Mouse (Mus musculus): Measurements from ENCODE around the gene Kdelc1. TPM values are rescaled to one million over a fixed set of nuclear protein-coding genes. Genes with fewer than 3 reads are reported as not detected.

The Kdelc1 gene
- polyA plus RNA-seq, 1 experiment from 2014 or later, result 68.6 TPM

DNA sequence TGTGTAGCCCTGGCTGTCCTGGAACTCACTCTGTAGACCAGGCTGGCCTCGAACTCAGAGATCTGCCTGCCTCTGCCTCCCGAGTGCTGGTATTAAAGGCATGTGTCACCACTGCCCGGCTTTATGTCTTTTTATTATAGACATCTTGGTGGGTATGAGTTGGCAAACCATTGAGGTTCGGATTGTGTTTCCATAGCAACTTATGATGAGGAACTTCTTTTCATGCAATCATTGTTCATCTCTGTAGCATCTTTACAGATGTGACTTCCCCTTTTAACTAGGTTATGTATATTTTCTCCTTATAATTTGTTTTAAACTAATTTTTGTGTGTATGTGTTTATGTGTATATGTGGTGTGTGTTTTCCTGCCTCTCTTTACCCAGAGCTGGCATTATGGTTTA, 7.0 kb upstream of the Kdelc1 start:
- Histone ChIP-seq H3K4me2 (no peak overlapping the region), H3K36me3 (peaks cover 34% of the 10 kb centered on the region), H3K4me1 (no peaks in the 10 kb centered on the region; the same call in 1 of the 2 replicates), H3K9me3 (no peaks in the 10 kb centered on the region), H3K27ac (no peak overlapping the region), H3K4me3 (no peak overlapping the region), H3K9ac (no peak overlapping the region), H3K27me3 (no peaks in the 10 kb centered on the region)
- WGBS, result 93% methylated on average over 4 of the region's 4 CpGs
- no peak for ATAC-seq (ENCODE audit: insufficient number of reproducible peaks, low FRiP score, low TSS enrichment, low read depth)

DNA sequence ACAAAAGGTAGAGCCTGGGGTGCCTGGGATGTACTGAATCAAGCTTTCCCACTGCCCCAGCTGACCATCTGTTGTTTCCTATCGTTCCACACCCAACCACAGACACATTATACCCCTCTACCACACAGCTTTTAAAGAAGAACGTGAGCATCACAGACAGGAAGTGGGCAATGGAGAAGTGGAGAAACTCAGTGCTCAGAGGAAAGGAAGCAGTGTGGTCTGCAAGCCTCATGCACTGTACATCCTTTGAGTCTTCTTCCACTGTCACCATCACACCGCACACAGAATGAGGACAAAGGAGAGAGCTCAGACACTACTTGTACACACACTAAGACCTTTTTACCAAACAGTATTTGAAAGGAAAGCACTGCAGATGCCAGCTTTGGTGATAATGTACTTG, 3.6 kb upstream of the Kdelc1 start:
- no peaks in the 10 kb centered on the region for H3K27me3 ChIP-seq
- H3K36me3 ChIP-seq, result peaks cover 19% of the 10 kb centered on the region
- no peak overlapping the region for H3K4me3 ChIP-seq
- no peak overlapping the region for H3K9ac ChIP-seq
- peaks cover 6% of the 10 kb centered on the region for H3K4me1 ChIP-seq
- no peak overlapping the region for H3K4me2 ChIP-seq
- H3K9me3 ChIP-seq, result no peaks in the 10 kb centered on the region
- no peak for ATAC-seq (ENCODE audit: insufficient number of reproducible peaks, low FRiP score, low TSS enrichment, low read depth)
- WGBS, result 86% methylated on average over 3 of the region's 3 CpGs
- H3K27ac ChIP-seq, result no peak overlapping the region

DNA sequence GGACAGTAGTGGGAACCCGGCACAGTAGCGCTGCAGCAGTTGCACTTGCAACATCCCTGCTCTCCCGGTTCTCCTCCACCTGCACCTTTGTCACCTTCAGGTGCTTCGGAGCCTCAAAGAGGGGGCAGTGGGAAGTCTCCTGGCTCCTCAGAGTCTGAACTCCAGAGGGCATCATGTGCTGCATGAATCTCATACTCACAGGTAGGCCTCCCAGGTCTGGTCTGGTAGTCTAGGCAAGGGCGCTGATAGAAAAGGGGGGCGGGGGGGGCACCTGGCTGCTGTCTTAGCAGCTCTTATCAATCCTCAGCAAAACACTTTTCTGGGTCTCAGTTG, 1.4 kb upstream of the Kdelc1 start:
- Histone ChIP-seq H3K4me1 (peaks cover 6% of the 10 kb centered on the region), H3K36me3 (peaks cover 13% of the 10 kb centered on the region; the same call in 1 of the 2 replicates), H3K9me3 (no peaks in the 10 kb centered on the region), H3K4me3 (peak overlapping the region; percentile 64), H3K4me2 (peak overlapping the region; percentile 84), H3K27me3 (no peaks in the 10 kb centered on the region), H3K27ac (peak overlapping the region; percentile 94), H3K9ac (peak overlapping the region; percentile 70)
- ATAC-seq (ENCODE audit: insufficient number of reproducible peaks, low FRiP score, low TSS enrichment, low read depth), result no peak
- WGBS, result 5% methylated on average over 6 of the region's 6 CpGs

DNA sequence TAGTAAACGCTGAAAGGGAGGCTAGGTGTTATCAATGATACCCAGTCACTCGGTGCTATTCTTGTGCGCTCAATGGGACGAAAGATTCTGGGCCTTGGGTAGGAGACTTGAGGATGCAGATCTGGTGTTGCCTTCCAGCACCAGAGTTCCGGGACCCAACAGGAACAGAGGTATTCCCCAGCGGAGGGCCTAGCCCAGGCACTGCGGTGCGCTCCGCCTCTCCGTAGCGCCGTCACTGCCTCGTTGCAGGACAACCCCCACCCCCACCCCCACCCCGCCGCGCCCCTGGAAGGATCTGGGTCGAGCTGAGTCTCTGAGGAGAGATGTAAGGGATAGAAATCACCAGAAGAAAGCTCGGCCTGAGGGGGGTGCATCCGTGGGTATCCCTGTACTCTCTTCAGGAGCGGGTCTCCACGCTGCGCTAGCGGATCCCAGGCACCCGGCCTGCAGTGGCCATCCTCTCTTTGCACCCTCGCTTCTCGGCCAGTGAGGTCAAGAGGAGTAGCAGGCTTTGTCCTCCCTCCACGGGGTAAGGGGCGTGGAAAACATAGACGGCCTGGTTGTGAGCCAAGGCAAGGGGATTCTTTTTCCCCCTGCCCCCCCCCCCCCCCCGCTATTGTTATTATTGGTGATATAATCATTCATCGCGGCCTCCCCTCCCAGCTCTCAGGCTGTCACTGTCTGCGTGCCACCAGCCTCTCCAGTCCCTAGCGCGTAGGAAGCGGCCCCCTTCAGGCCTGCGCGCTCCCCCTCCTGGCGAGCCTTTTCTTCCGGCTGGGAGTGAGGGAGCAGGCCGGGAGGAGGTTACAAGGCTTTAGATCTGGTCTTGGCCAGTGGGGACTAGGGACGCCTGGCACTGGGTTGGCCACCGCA, 829 bp upstream of the Kdelc1 start:
- WGBS, result under 1% methylated on average over 40 of the region's 43 CpGs
- H3K9ac ChIP-seq, result peak overlapping the region; percentile 70
- peak; percentile 85 for ATAC-seq (ENCODE audit: insufficient number of reproducible peaks, low FRiP score, low TSS enrichment, low read depth)

DNA sequence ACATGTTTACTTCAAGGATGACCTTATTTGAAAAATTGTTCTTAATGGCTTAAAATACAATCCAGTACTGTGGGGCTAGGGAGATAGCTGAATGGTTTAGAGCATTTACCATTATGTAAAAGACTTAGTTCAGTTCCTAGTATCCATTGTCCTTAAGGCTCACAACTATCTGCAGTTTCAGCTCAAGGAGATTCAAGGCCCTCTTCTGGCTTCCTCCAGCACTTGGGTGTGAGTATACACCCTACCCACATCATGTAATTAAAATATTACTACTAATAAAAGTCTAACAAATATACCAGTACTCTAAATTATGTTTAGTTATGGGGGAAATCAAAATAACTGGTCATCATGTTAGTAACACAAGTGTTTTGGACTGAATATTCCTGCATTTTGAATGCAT, 1.0 kb downstream of the Kdelc1 start:
- peak overlapping the region; percentile 84 for H3K4me2 ChIP-seq
- H3K9me3 ChIP-seq, result no peaks in the 10 kb centered on the region
- peaks cover 15% of the 10 kb centered on the region for H3K36me3 ChIP-seq
- H3K27me3 ChIP-seq, result no peaks in the 10 kb centered on the region
- H3K4me1 ChIP-seq, result peaks cover 6% of the 10 kb centered on the region
- no peak overlapping the region for H3K27ac ChIP-seq
- no peak for ATAC-seq (ENCODE audit: insufficient number of reproducible peaks, low FRiP score, low TSS enrichment, low read depth)
- no peak overlapping the region for H3K9ac ChIP-seq
- peak overlapping the region; percentile 64 for H3K4me3 ChIP-seq

More for the DNA sequence above, 829 bp upstream of the Kdelc1 start:
- Histone ChIP-seq H3K27me3 (no peaks in the 10 kb centered on the region), H3K4me2 (peak overlapping the region; percentile 84), H3K4me1 (peaks cover 6% of the 10 kb centered on the region), H3K27ac (peak overlapping the region; percentile 94), H3K36me3 (peaks cover 13% of the 10 kb centered on the region; the same call in 1 of the 2 replicates), H3K9me3 (no peaks in the 10 kb centered on the region), H3K4me3 (peak overlapping the region; percentile 64)

DNA sequence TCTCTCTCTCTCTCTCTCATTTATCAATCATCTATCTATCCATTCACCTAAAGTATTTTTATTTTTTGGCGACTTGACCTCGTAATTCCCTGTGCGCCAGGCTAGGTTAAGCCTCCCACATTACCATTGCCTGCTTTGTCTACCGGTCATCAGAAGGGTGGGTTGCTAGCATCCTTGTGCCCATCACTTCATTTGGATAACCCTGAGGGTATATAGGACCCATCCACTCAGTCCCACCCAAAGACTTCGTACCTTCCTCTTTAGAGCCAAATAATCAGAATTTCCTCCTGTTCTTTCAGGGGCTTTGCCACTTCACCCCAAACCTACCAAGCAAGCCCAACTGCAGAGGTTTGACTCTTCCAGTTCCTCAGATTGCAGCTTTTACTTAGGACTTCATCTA, 15.7 kb downstream of the Kdelc1 start:
- Histone ChIP-seq H3K36me3 (peaks cover 25% of the 10 kb centered on the region), H3K27me3 (no peaks in the 10 kb centered on the region), H3K27ac (peak overlapping the region; percentile 22; the same call in 1 of the 2 replicates), H3K4me1 (peaks cover 9% of the 10 kb centered on the region), H3K9me3 (no peaks in the 10 kb centered on the region), H3K4me3 (peak overlapping the region; percentile 92), H3K9ac (no peak overlapping the region), H3K4me2 (peak overlapping the region; percentile 63)
- no peak for ATAC-seq (ENCODE audit: insufficient number of reproducible peaks, low FRiP score, low TSS enrichment, low read depth)
- WGBS, result 10% methylated on average over 5 of the region's 5 CpGs

DNA sequence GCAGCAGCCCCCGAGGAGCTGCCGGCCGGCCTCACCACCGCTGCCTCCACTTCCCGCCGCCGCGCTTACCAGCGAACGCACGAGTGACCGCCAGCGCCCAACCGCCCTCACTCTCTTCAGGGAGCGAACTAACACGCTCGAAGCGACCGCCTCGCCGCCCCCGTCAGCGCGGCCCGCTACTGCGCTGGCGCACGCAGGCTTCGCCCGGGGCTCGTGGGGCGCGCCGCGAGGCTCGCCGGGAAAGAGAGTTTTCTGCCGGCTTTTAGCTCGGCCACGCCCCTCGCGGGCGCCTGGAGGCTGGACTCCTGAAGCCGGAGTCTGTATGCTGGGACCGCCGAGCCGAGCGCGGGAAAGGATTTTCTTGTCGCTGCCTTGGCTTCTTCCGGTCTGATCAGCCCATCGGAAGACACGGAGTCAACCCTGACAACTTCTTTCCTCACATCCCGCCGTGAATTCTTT, 16.3 kb downstream of the Kdelc1 start, which contains the start of gene Tex30:
Gene Tex30, minus strand, starts transcription at position 183 of the 459 bp plus-strand sequence.
- no peaks in the 10 kb centered on the region for H3K9me3 ChIP-seq
- H3K4me3 ChIP-seq, result peak within 1 kb of the TSS; percentile 92
- peaks cover 9% of the 10 kb centered on the region for H3K4me1 ChIP-seq
- H3K27me3 ChIP-seq, result no peaks in the 10 kb centered on the region
- H3K27ac ChIP-seq, result peak within 1 kb of the TSS; percentile 92
- H3K4me2 ChIP-seq, result peak within 1 kb of the TSS; percentile 63
- peak; percentile 97 for ATAC-seq (ENCODE audit: insufficient number of reproducible peaks, low FRiP score, low TSS enrichment, low read depth)
- 0% methylated on average over 53 of the region's 55 CpGs for WGBS
- H3K36me3 ChIP-seq, result peaks cover 24% of the 10 kb centered on the region
- peak within 1 kb of the TSS; percentile 87 for H3K9ac ChIP-seq

DNA sequence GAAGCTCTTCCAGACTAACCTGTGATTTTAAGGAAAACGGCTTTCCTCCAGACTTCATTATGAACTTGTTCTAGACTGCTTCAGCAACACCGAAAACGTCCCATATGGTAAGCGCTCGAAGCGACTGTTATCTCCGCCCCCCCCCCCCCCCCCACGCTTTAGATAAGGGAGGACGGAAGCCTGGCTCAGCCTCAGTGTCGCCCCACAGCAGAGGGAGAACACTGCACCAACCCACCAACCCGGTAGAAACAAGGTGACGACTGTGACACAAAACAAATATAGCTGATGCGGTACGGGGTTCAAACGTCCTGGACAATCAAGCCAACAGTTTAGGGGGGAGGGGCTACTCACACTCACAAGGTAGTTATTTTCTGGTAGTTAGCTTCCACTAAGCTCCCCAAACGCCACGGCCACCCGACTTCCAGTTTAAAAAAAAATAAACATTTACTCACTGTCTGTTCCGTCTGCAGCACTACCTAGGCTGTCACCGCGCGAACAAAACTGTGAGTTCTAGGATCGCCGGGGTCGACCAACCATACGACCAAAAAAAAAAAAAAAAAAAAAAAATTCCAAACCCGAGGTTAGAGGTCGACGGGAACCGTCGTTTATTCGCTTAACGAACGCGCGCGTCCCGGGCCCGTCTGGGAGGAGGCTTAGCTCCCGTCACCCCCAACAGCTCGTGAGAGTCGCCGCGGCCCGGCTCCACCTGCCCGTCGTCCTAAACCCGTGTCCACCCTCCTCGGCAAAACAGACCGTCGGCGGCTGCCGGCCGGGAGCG, 17.0 kb downstream of the Kdelc1 start:
- peaks cover 9% of the 10 kb centered on the region for H3K4me1 ChIP-seq
- H3K36me3 ChIP-seq, result peaks cover 27% of the 10 kb centered on the region
- H3K4me3 ChIP-seq, result peak overlapping the region; percentile 92
- no peaks in the 10 kb centered on the region for H3K27me3 ChIP-seq
- H3K4me2 ChIP-seq, result peak overlapping the region; percentile 63
- no peaks in the 10 kb centered on the region for H3K9me3 ChIP-seq
- 1% methylated on average over 55 of the region's 55 CpGs for WGBS
- H3K9ac ChIP-seq, result peak overlapping the region; percentile 87
- H3K27ac ChIP-seq, result peak overlapping the region; percentile 92
- ATAC-seq (ENCODE audit: insufficient number of reproducible peaks, low FRiP score, low TSS enrichment, low read depth), result peak; percentile 78

DNA sequence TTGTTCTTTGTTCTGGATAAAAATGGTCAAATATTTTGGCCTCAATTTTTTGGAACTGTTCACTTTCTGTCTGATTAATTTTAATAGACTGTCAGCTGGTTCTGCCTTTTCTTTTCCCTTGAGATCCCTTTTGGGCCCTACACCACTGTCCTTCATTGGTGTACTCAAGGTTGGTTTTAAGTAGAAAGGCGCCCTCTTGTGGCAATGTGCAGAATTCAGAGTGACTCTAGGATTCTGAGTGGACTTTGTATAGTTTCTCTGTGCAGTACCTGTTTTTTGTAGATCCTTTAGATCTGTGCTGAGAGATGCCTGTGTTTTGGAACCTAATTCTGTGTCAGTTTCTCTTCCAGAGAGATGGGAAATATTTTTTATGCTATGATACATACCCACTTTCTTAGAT, 54.0 kb downstream of the Kdelc1 start:
- H3K4me3 ChIP-seq, result no peak overlapping the region
- no peak overlapping the region for H3K4me2 ChIP-seq
- WGBS, result 0% methylated on average over 1 of the region's 1 CpGs
- no peaks in the 10 kb centered on the region for H3K27me3 ChIP-seq
- no peaks in the 10 kb centered on the region for H3K9me3 ChIP-seq
- H3K4me1 ChIP-seq, result no peaks in the 10 kb centered on the region
- H3K9ac ChIP-seq, result no peak overlapping the region
- no peak overlapping the region for H3K27ac ChIP-seq
- no peaks in the 10 kb centered on the region for H3K36me3 ChIP-seq
- no peak for ATAC-seq (ENCODE audit: insufficient number of reproducible peaks, low FRiP score, low TSS enrichment, low read depth)

DNA sequence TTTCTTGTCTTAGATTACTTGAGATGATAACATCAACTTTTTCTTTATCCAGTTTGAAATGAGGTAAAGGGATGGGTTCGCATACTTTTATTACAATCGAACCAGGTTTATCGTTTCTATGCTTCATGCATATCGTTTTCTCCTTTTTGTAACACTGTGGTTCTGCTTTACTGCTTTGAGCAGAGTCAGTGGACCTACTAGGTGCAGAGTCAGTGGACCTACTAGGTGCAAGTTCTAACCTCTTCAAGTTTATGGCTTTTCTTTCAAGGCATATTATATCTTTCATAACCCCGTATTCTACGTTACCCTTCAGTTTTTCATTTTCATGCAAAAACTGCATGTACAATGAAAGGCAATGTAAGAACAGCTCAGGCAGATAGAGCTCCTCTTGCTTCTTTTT, 55.2 kb downstream of the Kdelc1 start:
- Histone ChIP-seq H3K4me3 (no peak overlapping the region), H3K4me1 (no peaks in the 10 kb centered on the region), H3K27ac (no peak overlapping the region), H3K36me3 (no peaks in the 10 kb centered on the region), H3K9me3 (no peaks in the 10 kb centered on the region), H3K27me3 (no peaks in the 10 kb centered on the region), H3K4me2 (no peak overlapping the region), H3K9ac (no peak overlapping the region)
- no peak for ATAC-seq (ENCODE audit: insufficient number of reproducible peaks, low FRiP score, low TSS enrichment, low read depth)
- 95% methylated on average over 6 of the region's 6 CpGs for WGBS

DNA sequence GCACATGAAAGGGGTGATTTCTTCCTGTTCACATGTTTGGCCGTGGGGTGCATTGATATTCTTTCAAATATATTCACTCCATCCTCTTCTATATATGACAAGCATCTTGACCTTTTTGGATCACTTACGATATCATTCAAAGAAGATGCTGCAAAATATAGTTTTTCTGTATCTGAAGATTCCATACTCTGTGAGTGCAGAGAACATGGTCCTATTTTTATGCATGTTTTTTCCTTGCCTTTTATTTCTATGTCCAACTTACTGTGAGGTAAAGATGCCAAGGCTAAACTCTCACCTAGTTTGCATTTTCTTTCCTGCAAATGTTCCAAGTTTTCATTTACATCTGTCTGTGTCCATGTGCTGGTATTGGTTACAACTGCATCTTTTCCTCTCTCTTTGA, 56.8 kb downstream of the Kdelc1 start, which contains the start of gene Gm8251:
Gene Gm8251, minus strand, starts transcription at position 101 of the 400 bp plus-strand sequence.
- H3K9me3 ChIP-seq, result no peaks in the 10 kb centered on the region
- no peak within 1 kb of the TSS for H3K4me2 ChIP-seq
- H3K4me1 ChIP-seq, result no peaks in the 10 kb centered on the region
- no peak within 1 kb of the TSS for H3K9ac ChIP-seq
- no peak for ATAC-seq (ENCODE audit: insufficient number of reproducible peaks, low FRiP score, low TSS enrichment, low read depth)
- WGBS, result 90% methylated on average over 2 of the region's 2 CpGs
- H3K27me3 ChIP-seq, result no peaks in the 10 kb centered on the region
- H3K27ac ChIP-seq, result no peak within 1 kb of the TSS
- no peaks in the 10 kb centered on the region for H3K36me3 ChIP-seq
- no peak within 1 kb of the TSS for H3K4me3 ChIP-seq

DNA sequence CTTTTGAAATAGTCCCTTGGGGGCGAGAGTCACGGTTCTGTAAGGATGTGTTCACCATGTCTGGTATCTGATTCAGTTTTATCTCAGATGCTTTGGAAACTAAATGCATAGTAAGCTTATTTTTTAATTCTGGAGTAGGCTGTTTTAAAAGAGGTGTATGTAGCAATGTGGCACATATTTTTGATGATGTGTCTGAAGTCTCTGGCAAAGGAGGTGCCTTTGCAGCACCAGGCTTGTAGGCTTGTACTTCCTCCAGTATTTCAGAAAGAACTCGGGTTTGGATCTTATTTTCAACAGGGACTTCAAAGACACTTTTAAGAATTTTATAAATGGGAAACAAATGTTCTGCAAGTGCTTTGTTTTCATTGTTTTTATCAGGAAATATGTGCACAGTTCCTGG, 60.8 kb downstream of the Kdelc1 start:
- no peaks in the 10 kb centered on the region for H3K4me1 ChIP-seq
- H3K9me3 ChIP-seq, result no peaks in the 10 kb centered on the region
- no peak overlapping the region for H3K4me2 ChIP-seq
- H3K36me3 ChIP-seq, result no peaks in the 10 kb centered on the region
- 61% methylated on average over 3 of the region's 3 CpGs for WGBS
- ATAC-seq (ENCODE audit: insufficient number of reproducible peaks, low FRiP score, low TSS enrichment, low read depth), result no peak
- no peak overlapping the region for H3K9ac ChIP-seq
- no peaks in the 10 kb centered on the region for H3K27me3 ChIP-seq
- no peak overlapping the region for H3K4me3 ChIP-seq
- no peak overlapping the region for H3K27ac ChIP-seq

Data from limb, embryonic 15.5 days (tissue).